Mouse (Mus musculus) urinary bladder, postnatal 36 days (tissue): ENCODE results near the gene Tuba3a.

Experiments
- DNase-seq, 2 experiments: peaks; one replicate each; pipeline ENCODE4 v3.0.0; 2022; ENCODE audit warnings: low spot score in 2 of 2, mixed read lengths in 1 of 2

Tuba3a gene

DNA sequence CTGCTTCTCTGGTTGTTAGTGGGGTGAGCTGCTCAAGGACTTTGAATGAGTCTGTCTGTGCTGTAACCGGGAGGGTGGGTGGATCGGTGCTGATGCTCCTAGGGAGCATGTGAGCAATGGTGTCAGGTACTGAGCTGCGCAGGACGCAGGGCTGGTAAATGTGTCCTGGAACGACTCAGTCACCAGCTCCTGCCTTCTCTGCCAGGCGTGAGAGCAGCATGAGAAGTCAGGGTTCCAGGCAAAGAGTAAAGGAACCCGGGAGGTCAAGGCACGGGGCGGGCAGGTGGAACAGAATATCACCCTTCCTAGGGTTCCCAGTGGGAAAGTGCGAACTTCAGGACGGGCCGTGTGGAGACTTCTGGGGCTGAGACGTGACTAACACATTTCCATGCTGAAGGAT is 19.8 kb downstream of the Tuba3a start:
- no peak for DNase-seq

DNA sequence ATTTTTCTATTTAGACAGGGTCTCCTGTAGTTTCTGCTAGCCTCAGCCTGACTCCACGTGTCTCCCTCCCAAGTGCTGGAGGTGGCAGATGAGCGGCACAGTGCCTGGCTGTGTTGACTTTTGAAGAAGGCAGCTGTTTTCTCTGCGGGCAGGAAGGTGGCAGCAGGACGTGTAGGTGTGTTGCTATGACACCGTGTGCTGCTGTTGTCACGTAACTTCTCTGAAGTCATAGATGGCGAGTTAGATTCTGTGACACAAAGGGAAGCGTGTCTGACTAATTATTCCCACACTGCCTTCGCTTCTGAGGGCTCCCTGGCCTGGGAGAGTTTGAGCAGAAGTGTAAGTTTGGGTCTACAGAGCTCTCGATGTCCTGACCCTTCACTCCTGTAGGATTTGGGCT is 20.6 kb downstream of the Tuba3a start:
- DNase-seq = no peak

- no peak for DNase-seq
Observed at GRCm38 (mm10) chr6:125264219-125264618, 21.6 kb downstream of the Tuba3a start.

- DNase-seq = no peak
Observed at GRCm38 (mm10) chr6:125260006-125260555, 25.8 kb downstream of the Tuba3a start.

- peak in 1 of 2 experiments; percentile 38 for DNase-seq
Observed at GRCm38 (mm10) chr6:125256222-125256966, 29.4 kb downstream of the Tuba3a start.

GRCm38 (mm10) chr6:125255516-125256044 is 30.3 kb downstream of the Tuba3a start:
- no peak for DNase-seq

- no peak for DNase-seq
Observed at GRCm38 (mm10) chr6:125253863-125254715, 31.8 kb downstream of the Tuba3a start.

- no peak for DNase-seq
Observed at GRCm38 (mm10) chr6:125252711-125253110, 33.1 kb downstream of the Tuba3a start.

DNA sequence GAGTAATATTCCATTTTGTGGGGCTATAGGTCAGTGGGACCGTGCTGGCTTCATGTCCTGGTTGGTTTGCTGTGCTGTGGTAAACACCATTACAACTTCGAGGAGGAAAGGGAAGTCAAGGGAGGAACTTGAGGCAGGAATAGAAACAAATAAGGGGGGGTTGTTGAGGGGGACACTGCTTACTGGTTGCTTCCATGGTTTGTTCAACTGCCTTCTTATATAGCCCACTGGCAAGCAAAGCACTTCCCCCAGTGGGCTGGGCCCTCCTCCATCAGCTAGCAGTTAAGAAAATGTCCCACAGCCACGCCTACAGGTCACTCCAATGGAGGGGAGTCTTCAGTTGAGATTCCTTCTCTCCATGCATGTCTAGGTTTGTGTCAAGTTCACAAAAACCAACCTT is 33.6 kb downstream of the Tuba3a start:
- DNase-seq = no peak

DNA sequence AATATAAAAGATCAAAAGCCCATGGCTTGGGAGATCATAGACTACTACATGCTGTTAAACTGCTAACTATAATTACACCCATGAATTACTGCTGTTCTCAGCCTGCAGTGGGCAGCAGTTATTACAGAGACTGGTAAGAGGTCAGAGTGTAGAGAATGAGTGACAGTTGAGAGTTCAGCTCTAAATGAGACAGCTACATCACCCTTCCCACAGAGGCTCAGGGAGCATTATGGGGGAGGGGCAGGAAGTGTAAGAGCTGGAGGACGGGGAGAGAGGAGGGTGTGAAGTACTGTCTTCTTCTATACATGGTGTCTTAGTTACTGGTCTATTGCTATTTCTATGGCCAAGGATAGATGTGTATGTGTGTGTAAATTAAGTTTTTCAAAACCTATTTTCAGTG is 41.3 kb downstream of the Tuba3a start:
- no peak for DNase-seq

- DNase-seq = no peak
Observed at GRCm38 (mm10) chr6:125241566-125241965, 44.3 kb downstream of the Tuba3a start.

- no peak for DNase-seq
Observed at GRCm38 (mm10) chr6:125240617-125241016, 45.2 kb downstream of the Tuba3a start.

DNA sequence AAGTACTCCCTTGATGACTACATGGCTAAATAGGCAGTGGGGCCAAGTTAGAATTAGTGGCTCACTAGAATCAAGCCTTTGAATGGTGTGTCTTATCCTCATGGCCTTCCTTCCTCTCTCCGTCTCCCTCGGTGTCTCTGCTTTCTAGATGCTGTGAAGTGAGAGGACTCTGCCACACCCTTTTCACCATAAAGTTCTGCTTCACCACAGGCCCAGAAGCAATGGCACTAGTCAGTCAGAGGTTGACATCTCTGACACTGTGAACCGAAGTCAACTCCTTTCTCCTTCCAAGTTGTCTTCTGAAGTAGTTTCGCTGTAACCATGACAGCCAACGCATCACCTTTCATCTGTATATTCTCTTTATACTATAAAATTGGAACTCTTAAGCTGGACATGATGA is 46.3 kb downstream of the Tuba3a start:
- no peak for DNase-seq

- no peak for DNase-seq
Observed at GRCm38 (mm10) chr6:125238396-125238795, 47.4 kb downstream of the Tuba3a start.

DNA sequence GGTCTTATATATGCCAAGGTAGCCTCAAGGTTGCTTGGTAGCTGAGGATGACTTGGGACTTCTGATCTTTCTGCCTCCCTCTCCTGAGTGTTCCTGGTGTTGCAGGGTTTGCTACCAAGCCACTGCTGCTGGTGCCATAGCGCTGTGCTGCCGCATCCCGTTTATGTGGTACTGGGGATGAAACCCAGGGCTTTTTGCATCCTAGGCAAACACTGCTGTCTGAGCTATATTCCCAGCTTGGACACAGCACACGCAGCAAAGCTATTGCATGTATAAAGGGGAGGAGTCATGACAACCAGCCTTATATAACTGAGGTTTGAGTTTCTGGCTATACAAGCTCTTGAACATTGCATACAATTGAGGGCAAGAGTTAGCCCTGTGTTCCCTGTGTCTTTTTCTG is 48.4 kb downstream of the Tuba3a start:
- DNase-seq = no peak

DNA sequence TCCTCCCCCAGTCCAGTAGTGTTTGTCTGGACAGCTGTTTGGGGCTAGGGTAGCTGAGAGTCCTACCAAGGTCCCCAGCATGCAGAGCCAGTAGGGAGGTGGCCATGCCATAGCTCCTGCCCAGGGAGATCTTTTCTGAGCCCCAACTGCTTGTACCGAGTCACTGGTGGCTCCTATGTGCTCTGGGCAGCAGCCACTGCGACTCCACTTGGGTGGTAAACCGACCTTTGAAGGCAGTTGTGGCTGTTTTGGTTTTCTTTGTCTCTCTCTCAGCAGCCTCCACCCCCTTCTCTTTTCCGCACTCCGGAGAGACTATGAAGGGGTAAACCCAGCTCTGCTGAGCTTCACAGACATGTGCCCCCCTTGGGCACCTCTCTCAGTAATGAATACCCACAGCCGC is 49.1 kb downstream of the Tuba3a start, which contains the start of gene Cd27:
Gene Cd27 (minus strand): TSS at position 229 of the 400 bp plus-strand sequence.
- DNase-seq = no peak

GRCm38 (mm10) chr6:125236341-125236740 is 49.5 kb downstream of the Tuba3a start:
- no peak for DNase-seq

- DNase-seq = no peak
Observed at GRCm38 (mm10) chr6:125234520-125234828, 51.4 kb downstream of the Tuba3a start.

DNA sequence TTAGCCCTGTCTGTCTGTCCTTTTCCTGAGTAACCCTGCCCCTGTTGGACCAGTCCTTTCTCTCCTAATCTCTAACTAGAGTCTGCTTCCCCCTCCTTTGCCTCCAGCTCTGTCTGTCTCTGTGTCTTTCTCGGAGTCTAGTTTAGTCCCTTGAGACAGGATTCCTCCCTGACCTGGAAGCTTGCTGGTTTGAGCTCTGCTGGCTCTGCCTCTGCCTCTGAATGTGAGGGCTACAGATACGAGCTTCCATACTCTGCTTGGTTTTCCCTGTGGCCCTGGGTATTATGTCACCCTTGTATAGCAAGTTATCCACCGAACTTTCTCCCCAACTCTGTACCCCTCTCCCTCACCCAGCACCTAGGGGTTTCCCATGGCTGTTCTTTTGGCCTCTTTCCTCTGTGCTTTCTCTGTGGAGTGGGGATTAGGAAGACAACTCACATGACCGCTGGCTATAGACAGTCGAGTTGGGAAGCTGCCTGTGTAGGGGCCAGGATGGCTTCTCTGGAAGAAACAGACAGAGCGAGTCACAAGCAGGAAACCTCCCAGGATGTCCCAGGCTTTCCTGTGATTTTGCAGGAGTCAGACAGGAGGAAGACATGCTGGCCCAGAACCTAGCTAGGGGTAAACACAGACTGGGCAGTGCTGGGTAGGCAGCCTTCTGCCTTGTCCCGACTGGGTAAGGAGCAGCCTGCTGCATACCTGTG is 51.9 kb downstream of the Tuba3a start:
- DNase-seq = no peak

DNA sequence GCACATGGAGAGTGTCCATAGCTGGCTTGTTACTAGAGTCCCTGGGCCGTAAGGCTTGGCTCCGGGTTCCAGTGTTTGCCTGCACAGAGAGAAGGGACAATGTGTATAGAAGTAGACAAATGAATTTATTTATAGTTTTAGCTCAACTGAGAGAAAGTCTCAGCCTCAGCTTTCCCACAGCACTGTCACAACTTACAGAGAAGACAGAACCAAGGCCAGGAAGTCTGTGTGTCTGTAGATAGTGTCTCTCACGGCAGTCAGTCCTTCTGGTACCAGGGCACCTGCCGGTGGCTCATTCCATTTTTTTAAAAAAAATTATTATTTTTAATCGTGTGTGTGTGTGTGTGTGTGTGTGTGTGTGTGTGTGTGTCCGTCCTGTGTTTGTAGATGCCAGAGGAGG is 53.3 kb downstream of the Tuba3a start:
- no peak for DNase-seq

DNA sequence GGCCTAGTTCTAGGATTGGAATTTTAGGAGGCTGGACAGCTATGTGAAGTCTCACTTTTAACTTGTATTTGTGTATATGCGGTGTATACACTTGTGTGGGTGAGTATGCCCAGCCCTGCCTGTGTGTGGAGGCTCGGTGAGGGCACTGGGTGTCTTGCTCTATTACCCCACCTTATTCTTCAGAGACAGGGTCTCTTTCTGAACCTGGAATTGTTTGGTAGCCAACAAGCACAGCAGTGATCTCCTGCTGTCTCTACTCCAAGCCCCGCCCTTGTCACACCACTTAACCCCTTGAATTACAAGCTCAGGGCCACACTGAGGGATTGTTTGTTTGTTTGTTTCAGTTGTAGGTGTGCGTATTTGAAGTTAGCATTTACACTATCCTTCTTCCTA is 53.8 kb downstream of the Tuba3a start:
- no peak for DNase-seq
